Mouse (Mus musculus): ENCODE results near the gene BC025920.

DNA sequence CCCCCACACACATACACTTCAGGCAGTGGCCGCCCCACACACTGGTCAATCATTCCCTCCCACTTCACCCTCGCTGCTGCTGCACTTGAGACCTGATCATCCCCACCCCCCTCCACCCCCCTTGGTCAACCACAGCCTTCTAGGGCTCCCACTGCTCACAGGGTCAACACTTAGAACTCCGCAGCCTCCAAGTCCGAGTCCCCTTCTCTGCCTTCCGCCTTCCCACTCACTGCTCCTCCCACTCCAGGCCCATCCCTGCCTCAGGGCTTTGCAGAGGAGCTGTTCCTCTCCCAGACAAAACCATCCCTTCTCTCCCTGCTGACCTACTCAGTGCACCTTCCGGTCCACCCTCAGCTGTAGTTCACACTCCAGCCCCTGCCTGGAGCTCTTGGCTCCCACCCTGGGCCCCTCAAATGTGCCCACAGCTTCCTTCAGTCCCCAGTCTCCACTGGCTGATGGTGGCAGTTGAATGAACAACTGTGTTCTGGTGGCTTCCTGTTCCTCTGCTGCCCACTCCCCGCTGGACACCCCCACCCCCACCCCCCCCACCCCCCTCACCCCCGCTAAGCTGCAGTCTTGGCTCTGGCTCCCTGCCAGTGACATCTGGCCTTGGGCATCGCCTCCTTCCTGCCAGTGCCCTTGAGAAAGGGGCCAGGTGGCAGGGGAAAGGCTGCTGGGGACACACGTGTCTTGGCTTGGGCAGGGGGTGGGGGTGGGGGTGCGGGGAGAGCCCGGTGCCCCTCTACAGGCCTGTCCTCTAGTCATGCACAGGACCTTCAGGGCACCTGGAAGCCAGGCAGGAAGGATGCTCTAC lies 8.7 kb upstream of the BC025920 start:
- TF ChIP-seq GATA1 (IDR thresholded peaks at IDR 0.05; ENCODE audit: borderline replicate concordance, low read length) (no peak), CTCF (IDR thresholded peaks at IDR 0.05; ENCODE audit: low read depth, low read length) (no peak), POLR2AphosphoS5 (IDR thresholded peaks at IDR 0.05; ENCODE audit: insufficient replicate concordance, low read depth, low read length) (no peak)
